Mouse (Mus musculus) olfactory bulb, adult 2 months (tissue): Measurements from ENCODE around the gene Kctd15. TPM values are rescaled to one million over a fixed set of nuclear protein-coding genes. Genes with fewer than 3 reads are reported as not detected.
A peak's percentile ranks its signal among the peaks of the same experiment; 100 is the strongest.

Experiments used
- H3K27ac ChIP-seq: fragments of 200-500 bp; 2 replicates; pipeline ENCODE4 v1.5.1; 2012; ENCODE audit warnings: low read depth, low read length; ENCODE audit not compliant: insufficient read depth
- H3K4me1 ChIP-seq: fragments of 200-500 bp; 2 replicates; pipeline ENCODE4 v1.6.1; 2012; ENCODE audit warnings: low read length; ENCODE audit not compliant: control insufficient read depth, insufficient read depth
- H3K4me3 ChIP-seq: fragments of 200-500 bp; 2 replicates; pipeline ENCODE4 v1.5.1; 2012; ENCODE audit warnings: mild to moderate bottlenecking, low read depth, low read length, moderate library complexity; ENCODE audit not compliant: insufficient read depth
- CTCF ChIP-seq: fragments of 200-500 bp; IDR thresholded peaks from 2 replicates; pipeline ENCODE4 v1.5.1; 2012; ENCODE audit warnings: low read depth, mild to moderate bottlenecking, low read length, moderate library complexity; ENCODE audit not compliant: insufficient read depth
- POLR2A ChIP-seq: fragments of 200-500 bp; IDR thresholded peaks from 2 replicates; pipeline ENCODE4 v1.6.1; 2012; ENCODE audit warnings: mild to moderate bottlenecking, low read depth, low read length, moderate library complexity; ENCODE audit not compliant: insufficient read depth
- WGBS: fragments of 180-500 bp; shearing (Covaris S2); methylation state at CpG from one replicate; pipeline ENCODE4 v1.1.7; 2018; 5-methylcytosine and 5-hydroxymethylcytosine counted together
- polyA plus RNA-seq: library from polyadenylated mRNA; stranded (reverse); fragments of >200 nt; gene quantifications from 2 replicates; pipeline ENCODE4 v1.2.4, GENCODE M21; 2012; ENCODE audit warnings: low replicate concordance; ENCODE audit not compliant: missing spikeins, insufficient read depth, insufficient read length

Kctd15 gene
- polyA plus RNA-seq, 1 experiment = not detected

- Histone ChIP-seq H3K27ac (no peak overlapping the region), H3K4me3 (no peak overlapping the region), H3K4me1 (peaks cover 10% of the 10 kb centered on the region)
- WGBS = 69% methylated on average over 4 of the region's 4 CpGs
- no peak for TF ChIP-seq CTCF
- no peak for TF ChIP-seq POLR2A
Measured at GRCm38 (mm10) chr7:34672916-34673315, 16.4 kb upstream of the Kctd15 start.

GRCm38 (mm10) chr7:34671911-34672310 is 15.4 kb upstream of the Kctd15 start:
- 2% methylated on average over 6 of the region's 6 CpGs for WGBS
- H3K4me1 ChIP-seq = peaks cover 10% of the 10 kb centered on the region
- no peak for TF ChIP-seq POLR2A
- TF ChIP-seq CTCF = peak; percentile 99
- no peak overlapping the region for H3K27ac ChIP-seq
- H3K4me3 ChIP-seq = no peak overlapping the region

- Histone ChIP-seq H3K4me1 (peaks cover 7% of the 10 kb centered on the region), H3K4me3 (no peak overlapping the region), H3K27ac (no peak overlapping the region)
- 90% methylated on average over 3 of the region's 3 CpGs for whole genome bisulfite sequencing
- no peak for TF ChIP-seq POLR2A
- TF ChIP-seq CTCF = no peak
Measured at GRCm38 (mm10) chr7:34670778-34671177, 14.2 kb upstream of the Kctd15 start.

GRCm38 (mm10) chr7:34669336-34669735 is 12.8 kb upstream of the Kctd15 start:
- WGBS = 54% methylated on average over 9 of the region's 9 CpGs

GRCm38 (mm10) chr7:34667874-34668273 is 11.3 kb upstream of the Kctd15 start:
- no peaks in the 10 kb centered on the region for H3K4me1 ChIP-seq
- no peak for TF ChIP-seq CTCF
- TF ChIP-seq POLR2A = no peak
- no peak overlapping the region for H3K27ac ChIP-seq
- no peak overlapping the region for H3K4me3 ChIP-seq
- WGBS = 92% methylated on average over 15 of the region's 16 CpGs

More at GRCm38 (mm10) chr7:34669336-34669735, 12.8 kb upstream of the Kctd15 start:
- H3K4me3 ChIP-seq = no peak overlapping the region
- no peak overlapping the region for H3K27ac ChIP-seq
- no peaks in the 10 kb centered on the region for H3K4me1 ChIP-seq
- TF ChIP-seq CTCF (no peak), POLR2A (no peak)

- H3K4me1 ChIP-seq = no peaks in the 10 kb centered on the region
- WGBS = 67% methylated on average over 7 of the region's 7 CpGs
- TF ChIP-seq CTCF = no peak
- no peak for TF ChIP-seq POLR2A
Measured at GRCm38 (mm10) chr7:34663145-34663544, 6.6 kb upstream of the Kctd15 start.

GRCm38 (mm10) chr7:34662227-34662626 is 5.7 kb upstream of the Kctd15 start:
- Histone ChIP-seq H3K4me3 (no peak overlapping the region), H3K4me1 (no peaks in the 10 kb centered on the region), H3K27ac (no peak overlapping the region)
- TF ChIP-seq POLR2A (no peak), CTCF (no peak)
- WGBS = 65% methylated on average over 5 of the region's 5 CpGs

More at GRCm38 (mm10) chr7:34663145-34663544, 6.6 kb upstream of the Kctd15 start:
- Histone ChIP-seq H3K4me3 (no peak overlapping the region), H3K27ac (no peak overlapping the region)

GRCm38 (mm10) chr7:34659386-34660085 is 3.0 kb upstream of the Kctd15 start:
- no peak for TF ChIP-seq CTCF
- no peak for TF ChIP-seq POLR2A
- Histone ChIP-seq H3K4me3 (no peak overlapping the region), H3K4me1 (0 out of 2 replicates have a peak, but pooled peaks cover 2% of the 10 kb centered on the region), H3K27ac (no peak overlapping the region)
- 88% methylated on average over 6 of the region's 6 CpGs for WGBS

- under 1% methylated on average over 65 of the region's 74 CpGs for WGBS
- 0 out of 2 replicates have a peak, but pooled peaks have one; percentile 25 for TF ChIP-seq POLR2A
- peak; percentile 93 for TF ChIP-seq CTCF
- Histone ChIP-seq H3K27ac (peak overlapping the region; percentile 88; the same call in 1 of the 2 replicates), H3K4me3 (peak overlapping the region; percentile 97), H3K4me1 (peaks cover 18% of the 10 kb centered on the region)
Measured at GRCm38 (mm10) chr7:34655086-34655839, 1.3 kb downstream of the Kctd15 start.
